Mouse (Mus musculus) liver, adult 2 months (tissue): ENCODE results near the gene Mras. TPM values are rescaled to one million over a fixed set of nuclear protein-coding genes. Genes with fewer than 3 reads are reported as not detected.

Experiments used
- DNase-seq: peaks from one replicate; pipeline ENCODE4 v3.0.0-alpha.2; 2011; ENCODE audit warnings: low read depth, low spot score; ENCODE audit errors: extremely low read depth
- H3K27ac ChIP-seq: fragments of 200-500 bp; replicated peaks from 2 replicates; pipeline ENCODE4 v1.5.1; 2012; ENCODE audit warnings: low read depth, mild to moderate bottlenecking, control low read depth, inconsistent platforms, low read length; ENCODE audit not compliant: insufficient read depth
- H3K27me3 ChIP-seq: fragments of 200-500 bp; 2 replicates; pipeline ENCODE4 v1.6.1; 2012; ENCODE audit warnings: mild to moderate bottlenecking, moderate library complexity, low read length, inconsistent platforms; ENCODE audit not compliant: control insufficient read depth, insufficient read depth
- H3K36me3 ChIP-seq: fragments of 200-500 bp; 2 replicates; pipeline ENCODE4 v1.6.1; 2012; ENCODE audit warnings: low read length, inconsistent platforms; ENCODE audit not compliant: control insufficient read depth, insufficient read depth
- H3K4me1 ChIP-seq: fragments of 200-500 bp; 2 replicates; pipeline ENCODE4 v1.6.1; 2011; ENCODE audit warnings: low read length; ENCODE audit not compliant: control insufficient read depth, insufficient read depth
- H3K4me3 ChIP-seq: fragments of 200-500 bp; 2 replicates; pipeline ENCODE4 v1.5.1; 2011; ENCODE audit warnings: low read depth, mild to moderate bottlenecking, control low read depth, low read length, moderate library complexity; ENCODE audit not compliant: insufficient read depth
- H3K79me2 ChIP-seq: fragments of 200-500 bp; 2 replicates; pipeline ENCODE4 v1.6.1; 2012; ENCODE audit warnings: inconsistent platforms, mild to moderate bottlenecking, low read length, moderate library complexity; ENCODE audit not compliant: control insufficient read depth, insufficient read depth
- H3K9ac ChIP-seq: fragments of 200-500 bp; 2 replicates; pipeline ENCODE4 v1.6.1; 2012; ENCODE audit warnings: low read depth, mild to moderate bottlenecking, control low read depth, inconsistent platforms, low read length
- CTCF ChIP-seq: fragments of 200-500 bp; IDR thresholded peaks from 2 replicates; pipeline ENCODE4 v1.5.1; 2011; ENCODE audit warnings: low read depth, low read length, control low read depth
- POLR2A ChIP-seq: fragments of 200-500 bp; IDR thresholded peaks from 2 replicates; pipeline ENCODE4 v1.6.1; 2011; ENCODE audit warnings: low read length, control low read depth; ENCODE audit not compliant: insufficient read depth; ENCODE audit errors: extremely low read depth
- WGBS: fragments of 180-500 bp; shearing (Covaris S2); methylation state at CpG from one replicate; pipeline ENCODE4 v1.1.7; 2018; 5-methylcytosine and 5-hydroxymethylcytosine counted together
- polyA plus RNA-seq: library from polyadenylated mRNA; depleted of rRNA; stranded (reverse); fragments of >200 nt; gene quantifications from 2 replicates; pipeline ENCODE4 v1.2.3, GENCODE M21; 2012; rRNA removed
- total RNA-seq: library from RNA; depleted of rRNA; stranded (reverse); fragments of >200 nt; gene quantifications from 2 replicates; pipeline ENCODE4 v1.2.3, GENCODE M21; 2014; rRNA removed

Gene Mras
- 1.3 and 2.9 TPM in 2 replicates for total RNA-seq
- 3.5 and 4.1 TPM in 2 replicates for polyA plus RNA-seq

DNA sequence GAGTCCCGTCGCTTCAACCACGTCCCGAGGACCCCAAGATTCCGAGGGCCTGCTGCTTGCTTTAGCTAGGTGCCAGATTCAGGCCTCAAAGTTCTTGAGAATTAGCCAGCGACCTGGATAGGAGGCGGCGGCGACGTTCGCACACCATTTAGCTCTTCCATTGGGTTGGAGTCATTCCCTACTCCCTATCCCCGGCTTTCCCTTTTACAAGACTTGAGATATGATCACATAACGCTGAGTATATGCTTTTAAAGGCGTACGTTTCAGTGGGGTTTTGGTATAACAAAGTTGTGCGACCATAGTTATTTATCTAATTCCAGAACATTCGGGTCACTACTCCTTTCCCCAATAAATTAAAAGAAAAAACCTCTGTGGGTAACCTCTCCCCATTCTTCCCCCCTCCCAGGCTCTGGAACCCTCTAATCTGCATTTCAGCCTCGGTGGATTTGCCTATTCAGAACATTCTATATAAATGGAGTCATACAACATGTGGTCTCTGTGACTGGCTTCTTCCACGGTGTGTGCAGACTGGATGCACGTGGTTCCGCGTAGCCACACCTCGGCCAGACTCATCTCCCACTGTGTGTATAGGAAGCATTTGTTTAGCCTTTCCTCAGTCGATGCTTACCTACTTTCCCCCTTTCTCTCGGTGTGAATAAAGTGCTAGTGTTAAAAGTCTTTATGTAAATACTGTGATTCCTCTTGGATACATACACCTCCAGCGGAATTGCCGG, at the start of gene Mras:
Mras (minus strand) TSS at position 351 of the 734 bp plus-strand sequence.
- Histone ChIP-seq H3K27me3 (no peaks in the 10 kb centered on the region), H3K4me3 (peak within 1 kb of the TSS; percentile 90), H3K79me2 (no peaks in the 10 kb centered on the region), H3K36me3 (no peaks in the 10 kb centered on the region), H3K9ac (peak within 1 kb of the TSS; percentile 93), H3K27ac (peak within 1 kb of the TSS; percentile 82), H3K4me1 (peaks cover 6% of the 10 kb centered on the region)
- TF ChIP-seq CTCF, result no peak
- no peak for TF ChIP-seq POLR2A
- 11% methylated on average over 27 of the region's 27 CpGs for WGBS
- peak; percentile 55 for DNase-seq

DNA sequence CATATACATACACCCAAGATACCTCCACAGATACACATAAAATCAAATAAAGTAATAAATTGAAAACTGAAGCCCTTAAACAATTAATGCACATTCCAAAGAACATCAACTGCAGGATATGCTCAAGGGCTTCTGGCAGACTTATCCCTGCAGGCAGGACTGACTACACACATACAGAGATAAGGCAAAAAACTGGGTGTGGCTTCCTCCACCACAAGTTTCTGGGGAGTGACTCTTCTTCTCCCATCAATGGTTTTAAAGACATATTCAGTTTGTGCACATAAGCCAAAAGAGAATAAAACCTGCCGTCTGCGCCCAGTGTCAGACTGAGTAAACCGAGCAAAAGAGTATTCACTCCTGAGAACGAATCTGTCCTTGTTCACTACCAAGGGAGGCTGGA, 48.0 kb upstream of the Mras start:
- no peak for DNase-seq
- Histone ChIP-seq H3K36me3 (peaks cover 16% of the 10 kb centered on the region), H3K9ac (no peak overlapping the region), H3K4me3 (no peak overlapping the region), H3K27ac (no peak overlapping the region), H3K79me2 (no peaks in the 10 kb centered on the region), H3K27me3 (no peaks in the 10 kb centered on the region), H3K4me1 (peaks cover 2% of the 10 kb centered on the region; the same call in 1 of the 2 replicates)
- TF ChIP-seq POLR2A (no peak), CTCF (no peak)
- 95% methylated on average over 4 of the region's 4 CpGs for WGBS

DNA sequence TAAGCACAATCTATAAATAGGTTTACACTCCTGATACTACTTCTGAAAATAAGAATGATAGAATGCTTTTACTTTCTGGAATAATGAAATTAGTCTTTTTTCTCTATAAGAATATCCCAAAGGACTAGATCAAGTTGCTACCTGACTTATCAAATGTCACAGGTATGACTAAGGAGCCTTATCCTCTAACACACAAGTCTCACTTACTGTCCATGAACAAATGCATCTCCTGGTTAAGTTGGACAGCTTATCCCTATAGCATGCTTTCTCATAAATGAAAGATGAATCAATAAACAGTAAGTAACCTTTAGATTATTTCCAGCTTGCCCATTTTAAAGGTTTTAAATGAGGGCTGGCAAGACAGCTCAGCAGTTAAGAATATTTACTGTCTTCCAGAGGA, 47.5 kb upstream of the Mras start:
- H3K4me1 ChIP-seq, result peaks cover 2% of the 10 kb centered on the region; the same call in 1 of the 2 replicates
- TF ChIP-seq POLR2A (no peak), CTCF (no peak)
- H3K36me3 ChIP-seq, result peaks cover 16% of the 10 kb centered on the region
- DNase-seq, result no peak
- no peak overlapping the region for H3K9ac ChIP-seq
- H3K4me3 ChIP-seq, result no peak overlapping the region
- no peak overlapping the region for H3K27ac ChIP-seq
- H3K79me2 ChIP-seq, result no peaks in the 10 kb centered on the region
- no peaks in the 10 kb centered on the region for H3K27me3 ChIP-seq

DNA sequence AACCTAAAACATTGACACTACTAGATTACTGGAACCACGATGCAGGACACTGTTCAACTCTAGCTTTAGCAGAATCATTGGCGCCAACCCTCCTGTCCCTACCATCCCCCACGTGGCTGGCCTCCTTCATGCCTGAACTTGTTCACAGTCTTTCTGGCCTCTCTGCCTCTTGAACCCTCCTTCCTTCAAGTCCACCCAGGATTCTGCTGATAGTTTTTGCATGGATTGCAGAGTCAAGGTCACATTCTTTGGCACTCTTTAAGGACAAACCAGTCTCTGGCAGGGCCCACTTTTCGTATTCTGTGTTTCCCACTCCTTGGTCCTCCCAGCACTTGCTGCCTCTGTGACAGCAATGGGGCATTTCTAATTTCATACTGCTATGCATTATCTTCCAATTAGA, 46.0 kb upstream of the Mras start:
- Histone ChIP-seq H3K4me3 (no peak overlapping the region), H3K27me3 (no peaks in the 10 kb centered on the region), H3K27ac (no peak overlapping the region), H3K79me2 (no peaks in the 10 kb centered on the region), H3K36me3 (peaks cover 16% of the 10 kb centered on the region), H3K9ac (no peak overlapping the region), H3K4me1 (peaks cover 2% of the 10 kb centered on the region; the same call in 1 of the 2 replicates)
- no peak for DNase-seq
- TF ChIP-seq CTCF (no peak), POLR2A (no peak)
- WGBS, result 85% methylated on average over 4 of the region's 4 CpGs

DNA sequence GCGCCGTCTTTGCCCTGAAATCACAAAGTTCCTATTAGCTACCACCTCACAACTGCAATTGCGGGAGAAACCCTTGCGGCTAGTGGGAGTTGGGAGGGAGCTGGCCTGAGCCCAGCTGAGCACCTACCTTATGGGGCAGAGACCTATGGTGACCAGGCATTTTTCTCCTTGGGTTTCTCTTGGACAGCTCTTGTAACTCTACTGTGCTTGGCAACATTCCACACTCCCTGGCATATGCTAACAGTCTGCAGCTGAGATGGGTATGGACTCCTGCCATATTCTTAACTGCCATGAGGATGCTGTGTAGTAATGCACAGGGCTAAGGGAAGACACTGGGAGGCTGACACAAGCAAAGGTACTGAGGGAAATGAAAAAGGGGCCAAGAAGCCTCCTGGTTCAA, 43.6 kb upstream of the Mras start:
- Histone ChIP-seq H3K27me3 (no peaks in the 10 kb centered on the region), H3K9ac (no peak overlapping the region), H3K4me1 (peaks cover 2% of the 10 kb centered on the region; the same call in 1 of the 2 replicates), H3K79me2 (no peaks in the 10 kb centered on the region), H3K36me3 (peaks cover 6% of the 10 kb centered on the region), H3K4me3 (no peak overlapping the region), H3K27ac (no peak overlapping the region)
- 98% methylated on average over 4 of the region's 4 CpGs for WGBS
- no peak for DNase-seq
- no peak for TF ChIP-seq POLR2A
- TF ChIP-seq CTCF, result no peak

DNA sequence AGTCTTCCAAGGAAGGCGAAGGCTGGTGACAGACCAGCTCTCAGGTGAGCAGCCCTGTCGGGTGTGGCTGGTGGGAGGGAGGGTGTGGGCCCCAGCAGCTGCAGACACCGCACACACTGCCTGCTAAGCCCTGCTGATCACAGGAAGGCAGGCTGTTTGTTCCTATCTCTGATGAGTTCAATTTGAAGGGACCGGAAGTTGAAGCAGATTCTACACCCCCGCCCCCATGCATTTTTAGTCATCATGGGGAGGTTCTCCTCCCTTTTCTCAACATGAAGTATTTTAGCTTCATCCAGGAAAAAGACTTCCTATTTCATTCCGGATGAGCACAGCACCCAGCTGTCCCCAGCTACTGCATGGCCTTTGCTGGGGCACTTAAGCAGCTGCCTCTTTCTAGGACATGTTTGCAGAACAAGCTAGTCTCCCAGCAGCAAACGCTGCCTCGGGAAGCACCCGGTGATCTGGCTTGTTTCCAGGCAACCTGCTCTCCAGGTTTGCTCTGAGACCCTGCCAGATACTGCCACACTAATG, 42.1 kb upstream of the Mras start:
- H3K9ac ChIP-seq, result no peak overlapping the region
- WGBS, result 44% methylated on average over 9 of the region's 9 CpGs
- H3K27me3 ChIP-seq, result no peaks in the 10 kb centered on the region
- H3K4me1 ChIP-seq, result peaks cover 1% of the 10 kb centered on the region; the same call in 1 of the 2 replicates
- no peaks in the 10 kb centered on the region for H3K79me2 ChIP-seq
- DNase-seq, result no peak
- no peak overlapping the region for H3K27ac ChIP-seq
- H3K36me3 ChIP-seq, result peaks cover 3% of the 10 kb centered on the region
- H3K4me3 ChIP-seq, result no peak overlapping the region
- TF ChIP-seq POLR2A, result no peak
- no peak for TF ChIP-seq CTCF
